Mouse (Mus musculus) hematopoietic stem cell, adult 5-6 weeks (primary cell): ENCODE data around the gene Psmd8. TPM values are rescaled to one million over a fixed set of nuclear protein-coding genes. Genes with fewer than 3 reads are reported as not detected.

Source experiments
- ATAC-seq, 2 experiments: fragments of 125-278 bp in 1 of 2; replicated peaks in 1 of 2; 2 replicates each; pipeline ENCODE4 v1.8.0; 2016 to 2017; ENCODE audit warnings: inconsistent platforms in 2 of 2, mild to moderate bottlenecking in 2 of 2, moderate number of reproducible peaks in 2 of 2, low read depth in 1 of 2, moderate TSS enrichment in 1 of 2; ENCODE audit not compliant: low FRiP score in 2 of 2, poor library complexity in 2 of 2, severe bottlenecking in 2 of 2, insufficient read depth in 1 of 2, low TSS enrichment in 1 of 2
- total RNA-seq: library from RNA; stranded (forward); fragments of 172-1452, 232-1000 nt; gene quantifications from 2 replicates; pipeline ENCODE4 v1.2.3, GENCODE M21; 2017

Psmd8 gene
- total RNA-seq, 1 experiment from 2014 or later, result 144 TPM

- ATAC-seq, result no peak
These were observed 8.0 kb downstream of the Psmd8 start for GRCm38 (mm10) chr7:29172390-29173016.

- no peak for ATAC-seq
These were observed 8.9 kb downstream of the Psmd8 start for GRCm38 (mm10) chr7:29171562-29172097.

- ATAC-seq, result peak; percentile 37 to 39; a peak in 3 of 4 replicates
These were observed 9.5 kb downstream of the Psmd8 start for GRCm38 (mm10) chr7:29170755-29171561.

- ATAC-seq, result peak; percentile 57 to 60
These were observed 10.3 kb downstream of the Psmd8 start, which contains the start of the genes Ggn and Spred3 for GRCm38 (mm10) chr7:29170066-29170754. Ggn (plus strand) TSS chr7:29170210. Spred3 (minus strand) TSS chr7:29170411.

- peak; percentile 55 to 68 for ATAC-seq
These were observed 11.1 kb downstream of the Psmd8 start for GRCm38 (mm10) chr7:29169231-29170065.

GRCm38 (mm10) chr7:29168791-29169230 is 11.7 kb downstream of the Psmd8 start:
- ATAC-seq, result no peak

GRCm38 (mm10) chr7:29168121-29168695 is 12.3 kb downstream of the Psmd8 start:
- no peak for ATAC-seq

GRCm38 (mm10) chr7:29167656-29168055 is 12.8 kb downstream of the Psmd8 start:
- ATAC-seq, result no peak

- ATAC-seq, result peak; percentile 86 to 89
These were observed 17.6 kb downstream of the Psmd8 start for GRCm38 (mm10) chr7:29162750-29163525.

- ATAC-seq, result no peak
These were observed 18.2 kb downstream of the Psmd8 start for GRCm38 (mm10) chr7:29162294-29162693.

- ATAC-seq, result no peak
These were observed 22.2 kb downstream of the Psmd8 start for GRCm38 (mm10) chr7:29158264-29158663.

GRCm38 (mm10) chr7:29155838-29156782 is 24.4 kb downstream of the Psmd8 start, which contains the start of gene Fam98c:
Fam98c (minus strand) TSS chr7:29156234.
- peak; percentile 87 to 89 for ATAC-seq

- ATAC-seq, result peak; percentile 66 to 79
These were observed 25.2 kb downstream of the Psmd8 start for GRCm38 (mm10) chr7:29155196-29155837.

- no peak for ATAC-seq
These were observed 26.3 kb downstream of the Psmd8 start for GRCm38 (mm10) chr7:29154018-29154720.
